Mouse (Mus musculus): ENCODE measurements around the gene Rtp4. TPM values are rescaled to one million over a fixed set of nuclear protein-coding genes. Genes with fewer than 3 reads are reported as not detected.

Rtp4 gene
- 4.9 and 6.2 TPM in 2 replicates for polyA plus RNA-seq (2014; fragmentation: Nextera tagmentation; extraction: Ambion mirVana)

DNA sequence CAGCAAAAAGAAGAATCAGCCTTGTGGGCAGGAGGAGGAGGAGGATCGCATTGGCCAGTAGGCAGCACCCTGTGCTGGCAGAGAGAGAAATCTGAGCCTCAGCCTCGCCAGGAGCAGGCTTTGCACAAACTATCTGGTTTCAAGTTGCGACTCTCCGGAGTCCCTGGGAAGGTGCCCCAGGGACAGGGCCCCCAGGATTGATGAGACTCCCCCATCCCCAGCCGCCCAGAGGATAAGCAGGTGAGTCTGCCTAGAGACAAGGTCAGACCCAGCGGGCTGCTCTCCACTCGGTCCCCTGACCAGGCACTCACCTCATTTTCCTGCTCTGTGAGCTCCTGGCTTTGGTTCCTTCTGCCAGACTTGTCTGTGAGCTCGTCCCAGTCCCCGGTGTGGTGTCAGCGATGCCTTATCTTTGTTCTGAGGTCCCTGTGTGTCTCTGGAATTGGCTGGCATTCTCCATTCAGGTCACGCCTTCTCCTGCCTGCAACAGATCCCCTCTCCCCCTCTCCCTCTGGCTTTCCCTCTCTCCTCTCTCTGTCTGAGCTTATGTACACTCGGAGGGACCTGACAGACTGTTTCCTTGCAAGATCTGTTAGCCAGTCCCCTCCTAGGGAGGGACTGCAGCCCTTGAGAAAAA lies at the start of gene Rtp4, which contains the start of gene Masp1:
Rtp4 (plus strand) TSS at position 57 of the 637 bp plus-strand sequence.
Masp1 (minus strand) TSS at position 581 of the 637 bp plus-strand sequence.
- ATAC-seq (replicated peaks; ENCODE audit: low FRiP score, low TSS enrichment, low read depth) = 0 out of 2 replicates have a peak, but pooled peaks have one; percentile 36
- peak within 1 kb of the TSS; percentile 51 for H3K4me2 ChIP-seq (ENCODE audit: low read length)
- 2% methylated on average over 12 of the region's 12 CpGs for WGBS
- no peaks in the 10 kb centered on the region for H3K27me3 ChIP-seq (replicated peaks; ENCODE audit: control insufficient read depth, insufficient read depth, low read length)
- H3K4me3 ChIP-seq (ENCODE audit: low read depth, low read length) = peak within 1 kb of the TSS; percentile 33
- H3K36me3 ChIP-seq (ENCODE audit: control insufficient read depth, insufficient read depth, low read length) = no peaks in the 10 kb centered on the region
- H3K27ac ChIP-seq (ENCODE audit: low read depth) = peak within 1 kb of the TSS; percentile 34; the same call in 1 of the 2 replicates
- no peak for DNase-seq (ENCODE audit: low spot score)
- H3K4me1 ChIP-seq (replicated peaks; ENCODE audit: control insufficient read depth, insufficient read depth, low read length) = peaks cover 29% of the 10 kb centered on the region
- peak within 1 kb of the TSS; percentile 25 for H3K9ac ChIP-seq (ENCODE audit: low read length)
- H3K9me3 ChIP-seq (ENCODE audit: control insufficient read depth, low read length) = no peaks in the 10 kb centered on the region

DNA sequence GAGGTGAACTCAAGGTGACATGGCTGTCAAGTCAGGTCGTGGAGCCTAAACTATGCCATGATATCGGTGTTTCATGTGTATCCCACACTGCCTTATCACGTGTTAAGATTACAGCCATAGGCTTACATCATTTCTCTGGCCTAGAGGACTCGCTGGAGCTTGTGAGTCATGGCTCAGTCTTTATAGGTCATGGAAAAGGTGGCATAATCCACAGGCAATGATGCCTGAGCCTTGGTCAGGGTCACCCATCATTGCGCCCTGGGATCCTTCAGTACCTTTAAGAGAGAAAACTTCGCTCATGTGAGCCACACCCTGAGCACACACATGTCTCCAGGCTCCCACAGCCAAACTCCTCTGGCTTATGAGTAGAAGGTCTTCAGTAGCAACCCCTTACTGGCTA lies 48.5 kb upstream of the Rtp4 start:
- Histone ChIP-seq H3K36me3 (ENCODE audit: control insufficient read depth, insufficient read depth, low read length) (no peaks in the 10 kb centered on the region), H3K4me1 (replicated peaks; ENCODE audit: control insufficient read depth, insufficient read depth, low read length) (no peaks in the 10 kb centered on the region), H3K9me3 (ENCODE audit: control insufficient read depth, low read length) (no peaks in the 10 kb centered on the region), H3K4me2 (ENCODE audit: low read length) (no peak overlapping the region), H3K9ac (ENCODE audit: low read length) (no peak overlapping the region), H3K27me3 (replicated peaks; ENCODE audit: control insufficient read depth, insufficient read depth, low read length) (no peaks in the 10 kb centered on the region), H3K4me3 (ENCODE audit: low read depth, low read length) (no peak overlapping the region), H3K27ac (ENCODE audit: low read depth) (no peak overlapping the region)
- 89% methylated on average over 6 of the region's 6 CpGs for WGBS
- ATAC-seq (replicated peaks; ENCODE audit: low FRiP score, low TSS enrichment, low read depth) = no peak
- no peak for DNase-seq (ENCODE audit: low spot score)

DNA sequence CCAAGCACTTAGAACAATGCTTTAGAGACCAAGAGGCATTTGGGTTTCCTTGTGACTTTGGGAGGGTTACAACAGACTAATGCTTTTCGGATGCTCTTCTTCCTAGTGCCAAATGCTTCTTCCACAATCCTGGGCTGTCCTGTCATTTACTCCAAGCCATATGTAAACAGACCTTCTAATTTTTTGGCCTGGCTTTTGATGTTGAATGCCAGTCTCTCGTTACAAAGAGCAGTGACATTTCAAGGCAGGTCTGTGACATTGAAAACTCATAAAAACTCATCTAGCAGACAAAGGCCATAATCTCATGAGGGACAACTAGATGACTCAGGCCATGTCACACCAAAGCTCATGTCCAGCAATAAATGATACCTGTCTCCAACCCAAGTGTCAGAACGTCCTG lies 48.0 kb upstream of the Rtp4 start:
- H3K4me1 ChIP-seq (replicated peaks; ENCODE audit: control insufficient read depth, insufficient read depth, low read length) = no peaks in the 10 kb centered on the region
- H3K27me3 ChIP-seq (replicated peaks; ENCODE audit: control insufficient read depth, insufficient read depth, low read length) = no peaks in the 10 kb centered on the region
- H3K4me2 ChIP-seq (ENCODE audit: low read length) = no peak overlapping the region
- no peaks in the 10 kb centered on the region for H3K36me3 ChIP-seq (ENCODE audit: control insufficient read depth, insufficient read depth, low read length)
- 49% methylated on average over 3 of the region's 3 CpGs for whole genome bisulfite sequencing
- no peak overlapping the region for H3K4me3 ChIP-seq (ENCODE audit: low read depth, low read length)
- no peak overlapping the region for H3K9ac ChIP-seq (ENCODE audit: low read length)
- H3K27ac ChIP-seq (ENCODE audit: low read depth) = no peak overlapping the region
- no peaks in the 10 kb centered on the region for H3K9me3 ChIP-seq (ENCODE audit: control insufficient read depth, low read length)
- DNase-seq (ENCODE audit: low spot score) = no peak
- ATAC-seq (replicated peaks; ENCODE audit: low FRiP score, low TSS enrichment, low read depth) = no peak

DNA sequence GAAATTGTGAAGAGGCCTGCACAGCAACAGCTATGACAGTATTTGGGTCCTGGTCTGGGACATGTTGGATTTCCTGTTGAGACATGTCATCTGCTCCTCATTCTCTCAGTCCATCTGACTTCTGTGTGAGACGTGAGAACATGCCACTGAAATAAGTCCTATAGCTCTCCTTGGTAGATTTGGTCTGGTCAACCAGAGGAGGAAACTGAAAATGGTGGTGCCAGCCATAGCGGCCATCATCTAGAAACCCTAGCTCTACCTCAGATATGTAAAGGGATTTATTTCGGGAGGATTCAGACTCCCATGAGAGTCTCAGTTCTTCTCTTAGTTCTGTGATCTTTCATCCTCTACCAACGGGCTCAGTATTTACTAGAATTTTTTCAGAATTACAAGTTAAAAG lies 44.4 kb upstream of the Rtp4 start:
- H3K27me3 ChIP-seq (replicated peaks; ENCODE audit: control insufficient read depth, insufficient read depth, low read length) = no peaks in the 10 kb centered on the region
- no peaks in the 10 kb centered on the region for H3K9me3 ChIP-seq (ENCODE audit: control insufficient read depth, low read length)
- H3K36me3 ChIP-seq (ENCODE audit: control insufficient read depth, insufficient read depth, low read length) = no peaks in the 10 kb centered on the region
- H3K4me2 ChIP-seq (ENCODE audit: low read length) = no peak overlapping the region
- WGBS = 91% methylated on average over 4 of the region's 4 CpGs
- no peaks in the 10 kb centered on the region for H3K4me1 ChIP-seq (replicated peaks; ENCODE audit: control insufficient read depth, insufficient read depth, low read length)
- H3K4me3 ChIP-seq (ENCODE audit: low read depth, low read length) = no peak overlapping the region
- no peak for ATAC-seq (replicated peaks; ENCODE audit: low FRiP score, low TSS enrichment, low read depth)
- DNase-seq (ENCODE audit: low spot score) = no peak
- no peak overlapping the region for H3K27ac ChIP-seq (ENCODE audit: low read depth)
- no peak overlapping the region for H3K9ac ChIP-seq (ENCODE audit: low read length)

DNA sequence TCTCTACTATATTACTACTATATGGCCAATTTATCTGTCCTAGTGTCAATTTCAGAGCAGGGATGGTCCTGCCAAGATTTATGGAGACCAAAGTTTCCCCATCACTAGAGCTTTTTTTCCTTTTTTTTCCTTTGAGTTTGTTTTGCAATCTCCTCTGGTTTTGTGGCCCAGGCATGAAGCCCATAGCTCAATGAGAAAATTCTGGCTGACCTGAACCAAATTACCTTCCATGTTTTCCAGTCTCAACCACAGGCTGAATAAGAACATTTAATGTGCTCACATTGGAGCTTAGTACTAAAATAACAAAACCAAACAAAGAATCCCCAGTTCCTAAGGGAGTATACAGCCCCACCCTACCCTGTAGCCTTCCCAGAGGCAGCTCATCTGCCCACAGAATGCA lies 43.5 kb upstream of the Rtp4 start:
- ATAC-seq (replicated peaks; ENCODE audit: low FRiP score, low TSS enrichment, low read depth) = no peak
- DNase-seq (ENCODE audit: low spot score) = no peak

DNA sequence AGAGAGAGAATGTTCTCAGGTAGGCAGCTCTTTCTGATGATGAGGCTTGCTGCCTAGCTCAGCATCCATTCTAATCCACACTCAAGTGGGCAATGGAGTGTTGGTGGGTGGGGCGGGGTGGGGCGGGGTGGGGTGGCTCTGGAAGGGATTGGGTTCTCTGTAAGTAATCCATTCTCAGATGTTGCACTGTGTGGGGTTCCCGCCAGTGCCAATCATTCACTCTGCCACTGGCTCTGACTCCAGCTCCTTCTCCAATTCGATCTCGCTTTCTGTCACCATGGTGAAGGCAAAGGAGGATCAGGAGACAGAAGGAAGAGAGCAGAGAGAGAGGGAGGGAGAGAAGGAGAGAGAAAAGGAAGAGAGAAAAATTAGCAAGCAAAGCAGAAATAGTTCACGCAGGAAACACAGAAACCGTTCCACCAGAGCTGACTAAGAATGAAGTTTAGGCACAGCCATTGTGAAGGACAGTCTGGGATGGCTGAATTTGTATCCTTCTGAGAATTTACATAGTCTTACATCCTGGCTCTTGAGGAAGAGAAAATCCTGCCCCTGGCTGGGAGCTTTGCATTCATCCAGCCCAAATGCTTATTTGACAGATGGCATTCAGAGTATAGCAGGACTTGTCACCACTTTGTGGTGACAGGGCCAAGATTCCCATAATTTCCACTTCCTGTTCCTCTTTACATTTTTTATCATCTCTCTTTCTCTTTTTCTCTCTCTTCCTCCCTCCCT lies 40.1 kb upstream of the Rtp4 start:
- Histone ChIP-seq H3K4me3 (ENCODE audit: low read depth, low read length) (no peak overlapping the region), H3K4me2 (ENCODE audit: low read length) (no peak overlapping the region), H3K9me3 (ENCODE audit: control insufficient read depth, low read length) (no peaks in the 10 kb centered on the region), H3K4me1 (replicated peaks; ENCODE audit: control insufficient read depth, insufficient read depth, low read length) (no peaks in the 10 kb centered on the region), H3K27me3 (replicated peaks; ENCODE audit: control insufficient read depth, insufficient read depth, low read length) (no peaks in the 10 kb centered on the region), H3K27ac (ENCODE audit: low read depth) (no peak overlapping the region), H3K9ac (ENCODE audit: low read length) (no peak overlapping the region), H3K36me3 (ENCODE audit: control insufficient read depth, insufficient read depth, low read length) (no peaks in the 10 kb centered on the region)
- no peak for DNase-seq (ENCODE audit: low spot score)
- no peak for ATAC-seq (replicated peaks; ENCODE audit: low FRiP score, low TSS enrichment, low read depth)
- 76% methylated on average over 7 of the region's 7 CpGs for WGBS

More for the DNA sequence above, 43.5 kb upstream of the Rtp4 start:
- Histone ChIP-seq H3K9ac (ENCODE audit: low read length) (no peak overlapping the region), H3K4me3 (ENCODE audit: low read depth, low read length) (no peak overlapping the region), H3K4me2 (ENCODE audit: low read length) (no peak overlapping the region), H3K9me3 (ENCODE audit: control insufficient read depth, low read length) (no peaks in the 10 kb centered on the region), H3K27ac (ENCODE audit: low read depth) (no peak overlapping the region), H3K36me3 (ENCODE audit: control insufficient read depth, insufficient read depth, low read length) (no peaks in the 10 kb centered on the region), H3K27me3 (replicated peaks; ENCODE audit: control insufficient read depth, insufficient read depth, low read length) (no peaks in the 10 kb centered on the region), H3K4me1 (replicated peaks; ENCODE audit: control insufficient read depth, insufficient read depth, low read length) (no peaks in the 10 kb centered on the region)

DNA sequence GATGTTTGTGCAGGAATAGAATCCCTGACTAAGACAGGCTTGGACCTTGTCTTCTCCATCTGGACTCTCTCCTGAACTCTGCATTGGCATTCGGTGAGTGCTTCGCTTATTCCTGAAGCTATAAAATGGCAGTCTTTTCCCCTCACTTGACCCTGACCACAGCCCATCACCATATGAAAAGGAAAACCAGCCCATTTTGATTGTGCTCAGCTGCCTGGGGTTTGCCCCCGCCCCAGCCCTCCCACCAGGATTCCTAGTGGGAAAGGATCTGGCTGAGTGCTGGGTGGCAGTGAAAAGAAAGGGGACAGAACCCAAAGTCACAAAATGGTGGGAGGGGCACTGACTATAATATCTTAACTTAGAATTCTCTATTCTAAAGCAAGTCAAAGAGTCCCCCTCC lies 37.9 kb upstream of the Rtp4 start:
- H3K36me3 ChIP-seq (ENCODE audit: control insufficient read depth, insufficient read depth, low read length) = no peaks in the 10 kb centered on the region
- 84% methylated on average over 3 of the region's 3 CpGs for WGBS
- H3K9me3 ChIP-seq (ENCODE audit: control insufficient read depth, low read length) = no peaks in the 10 kb centered on the region
- H3K27me3 ChIP-seq (replicated peaks; ENCODE audit: control insufficient read depth, insufficient read depth, low read length) = no peaks in the 10 kb centered on the region
- H3K9ac ChIP-seq (ENCODE audit: low read length) = no peak overlapping the region
- DNase-seq (ENCODE audit: low spot score) (no peak), ATAC-seq (replicated peaks; ENCODE audit: low FRiP score, low TSS enrichment, low read depth) (no peak)
- no peaks in the 10 kb centered on the region for H3K4me1 ChIP-seq (replicated peaks; ENCODE audit: control insufficient read depth, insufficient read depth, low read length)
- no peak overlapping the region for H3K4me3 ChIP-seq (ENCODE audit: low read depth, low read length)
- H3K4me2 ChIP-seq (ENCODE audit: low read length) = no peak overlapping the region
- no peak overlapping the region for H3K27ac ChIP-seq (ENCODE audit: low read depth)

DNA sequence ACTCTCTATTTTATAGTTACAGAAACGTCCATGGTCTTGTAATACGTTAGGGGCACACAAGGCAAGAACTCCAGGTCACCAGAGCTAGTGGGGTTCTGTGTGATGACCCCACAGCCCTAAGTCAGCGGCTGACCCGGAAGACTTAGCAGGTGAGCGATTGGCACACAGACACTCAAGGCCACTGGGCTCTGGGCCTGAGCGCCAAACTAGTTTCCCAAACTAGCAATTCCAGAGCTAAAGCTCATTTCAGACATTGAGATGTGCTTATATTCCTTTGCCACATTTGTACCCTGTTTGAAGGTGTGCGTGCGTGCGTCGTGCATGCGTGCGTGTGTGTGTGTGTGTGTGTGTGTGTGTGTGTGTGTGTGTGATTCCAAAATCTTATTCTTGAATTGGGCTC lies 37.2 kb upstream of the Rtp4 start:
- Histone ChIP-seq H3K9ac (ENCODE audit: low read length) (no peak overlapping the region), H3K4me3 (ENCODE audit: low read depth, low read length) (no peak overlapping the region), H3K9me3 (ENCODE audit: control insufficient read depth, low read length) (no peaks in the 10 kb centered on the region), H3K27ac (ENCODE audit: low read depth) (no peak overlapping the region), H3K4me1 (replicated peaks; ENCODE audit: control insufficient read depth, insufficient read depth, low read length) (no peaks in the 10 kb centered on the region), H3K27me3 (replicated peaks; ENCODE audit: control insufficient read depth, insufficient read depth, low read length) (no peaks in the 10 kb centered on the region), H3K4me2 (ENCODE audit: low read length) (no peak overlapping the region), H3K36me3 (ENCODE audit: control insufficient read depth, insufficient read depth, low read length) (no peaks in the 10 kb centered on the region)
- no peak for ATAC-seq (replicated peaks; ENCODE audit: low FRiP score, low TSS enrichment, low read depth)
- no peak for DNase-seq (ENCODE audit: low spot score)
- WGBS = 95% methylated on average over 12 of the region's 12 CpGs

DNA sequence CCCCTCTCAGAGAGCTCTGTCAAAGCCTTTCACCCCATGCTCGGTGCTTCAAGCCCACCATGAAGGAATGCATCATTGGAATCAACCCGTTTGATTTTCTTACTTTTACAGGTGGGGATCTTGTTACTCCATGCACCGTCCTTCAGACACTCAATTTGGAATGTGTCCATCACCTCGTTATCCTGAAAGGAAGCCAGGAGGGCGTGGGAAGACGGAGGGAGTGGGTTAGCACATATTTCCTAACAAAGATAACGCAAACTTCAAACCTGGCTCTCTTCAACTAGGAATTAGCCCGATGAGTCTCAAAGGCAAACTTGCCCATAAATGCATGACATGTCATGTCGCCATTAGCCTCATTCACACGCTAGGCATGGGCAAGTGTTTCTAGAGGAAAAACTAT lies 36.8 kb upstream of the Rtp4 start:
- Histone ChIP-seq H3K4me1 (replicated peaks; ENCODE audit: control insufficient read depth, insufficient read depth, low read length) (no peaks in the 10 kb centered on the region), H3K9ac (ENCODE audit: low read length) (no peak overlapping the region), H3K9me3 (ENCODE audit: control insufficient read depth, low read length) (no peaks in the 10 kb centered on the region), H3K36me3 (ENCODE audit: control insufficient read depth, insufficient read depth, low read length) (no peaks in the 10 kb centered on the region), H3K4me2 (ENCODE audit: low read length) (no peak overlapping the region), H3K27ac (ENCODE audit: low read depth) (no peak overlapping the region), H3K27me3 (replicated peaks; ENCODE audit: control insufficient read depth, insufficient read depth, low read length) (no peaks in the 10 kb centered on the region), H3K4me3 (ENCODE audit: low read depth, low read length) (no peak overlapping the region)
- no peak for DNase-seq (ENCODE audit: low spot score)
- no peak for ATAC-seq (replicated peaks; ENCODE audit: low FRiP score, low TSS enrichment, low read depth)
- 89% methylated on average over 10 of the region's 10 CpGs for WGBS
